Mouse (Mus musculus) embryonic fibroblast, embryonic 13.5 days (primary cell): ENCODE data around the gene Gm525. TPM values are rescaled to one million over a fixed set of nuclear protein-coding genes. Genes with fewer than 3 reads are reported as not detected.
A peak's percentile ranks its signal among the peaks of the same experiment; 100 is the strongest.

ENCODE experiments used
- H3K27ac ChIP-seq: 2 replicates; pipeline ENCODE4 v1.5.1; 2012; ENCODE audit warnings: low read length, control low read depth, inconsistent platforms; ENCODE audit not compliant: insufficient read depth
- H3K4me1 ChIP-seq: 2 replicates; pipeline ENCODE4 v1.6.1; 2011; ENCODE audit warnings: low read length; ENCODE audit not compliant: control insufficient read depth, insufficient read depth
- H3K4me3 ChIP-seq: 2 replicates; pipeline ENCODE4 v1.5.1; 2011; ENCODE audit warnings: mild to moderate bottlenecking, control low read depth, low read length; ENCODE audit not compliant: insufficient read depth
- CTCF ChIP-seq: IDR thresholded peaks from 2 replicates; pipeline ENCODE4 v1.5.1; 2011; ENCODE audit warnings: mild to moderate bottlenecking, control low read depth, low read length, moderate library complexity, borderline replicate concordance; ENCODE audit not compliant: insufficient read depth
- POLR2A ChIP-seq: IDR thresholded peaks from 2 replicates; pipeline ENCODE4 v1.6.1; 2011; ENCODE audit warnings: low read depth, mild to moderate bottlenecking, control low read depth, low read length, moderate library complexity
- polyA plus RNA-seq: library from polyadenylated mRNA; stranded (reverse); fragments of >200 nt; gene quantifications from 2 replicates; pipeline ENCODE4 v1.2.4, GENCODE M21; 2011; ENCODE audit warnings: low read depth; ENCODE audit not compliant: missing spikeins, insufficient read length

Gene Gm525
- polyA plus RNA-seq, 1 experiment, result not detected

- Histone ChIP-seq H3K4me1 (0 out of 2 replicates have a peak, but pooled peaks cover 7% of the 10 kb centered on the region), H3K27ac (no peak overlapping the region), H3K4me3 (peak overlapping the region; percentile 67)
- peak; percentile 78 for TF ChIP-seq POLR2A
- no peak for TF ChIP-seq CTCF
These were observed 13.1 kb upstream of the Gm525 start for GRCm38 (mm10) chr11:89060423-89061089.

- no peak overlapping the region for H3K4me3 ChIP-seq
- TF ChIP-seq POLR2A (no peak), CTCF (no peak)
- 0 out of 2 replicates have a peak, but pooled peaks cover 7% of the 10 kb centered on the region for H3K4me1 ChIP-seq
- no peak overlapping the region for H3K27ac ChIP-seq
These were observed 12.3 kb upstream of the Gm525 start for GRCm38 (mm10) chr11:89061362-89061761.

GRCm38 (mm10) chr11:89064312-89064711 is 9.3 kb upstream of the Gm525 start:
- Histone ChIP-seq H3K27ac (no peak overlapping the region), H3K4me3 (no peak overlapping the region), H3K4me1 (no peaks in the 10 kb centered on the region)
- TF ChIP-seq POLR2A (no peak), CTCF (no peak)

GRCm38 (mm10) chr11:89065297-89065696 is 8.3 kb upstream of the Gm525 start:
- Histone ChIP-seq H3K4me1 (no peaks in the 10 kb centered on the region), H3K27ac (no peak overlapping the region), H3K4me3 (no peak overlapping the region)
- TF ChIP-seq CTCF (no peak), POLR2A (no peak)

- Histone ChIP-seq H3K4me1 (no peaks in the 10 kb centered on the region), H3K4me3 (no peak overlapping the region), H3K27ac (no peak overlapping the region)
- TF ChIP-seq CTCF (no peak), POLR2A (no peak)
These were observed 7.5 kb upstream of the Gm525 start for GRCm38 (mm10) chr11:89066126-89066525.

- no peak within 1 kb of the TSS for H3K27ac ChIP-seq
- TF ChIP-seq CTCF (no peak), POLR2A (no peak)
- H3K4me3 ChIP-seq, result no peak within 1 kb of the TSS
- H3K4me1 ChIP-seq, result no peaks in the 10 kb centered on the region
These were observed 6.9 kb upstream of the Gm525 start, which contains the start of gene Dgke for GRCm38 (mm10) chr11:89066750-89067149. TSS of gene Dgke (minus strand) at chr11:89066850.

- Histone ChIP-seq H3K4me1 (no peaks in the 10 kb centered on the region), H3K4me3 (no peak overlapping the region), H3K27ac (no peak overlapping the region)
- TF ChIP-seq CTCF (no peak), POLR2A (no peak)
These were observed 6.3 kb upstream of the Gm525 start for GRCm38 (mm10) chr11:89067301-89067822.

GRCm38 (mm10) chr11:89067871-89068490 is 5.7 kb upstream of the Gm525 start:
- Histone ChIP-seq H3K4me3 (no peak overlapping the region), H3K27ac (no peak overlapping the region), H3K4me1 (no peaks in the 10 kb centered on the region)
- no peak for TF ChIP-seq CTCF
- TF ChIP-seq POLR2A, result no peak

GRCm38 (mm10) chr11:89068649-89069048 is 5.0 kb upstream of the Gm525 start:
- H3K4me1 ChIP-seq, result no peaks in the 10 kb centered on the region
- H3K4me3 ChIP-seq, result no peak overlapping the region
- H3K27ac ChIP-seq, result no peak overlapping the region
- TF ChIP-seq POLR2A (no peak), CTCF (no peak)

- no peaks in the 10 kb centered on the region for H3K4me1 ChIP-seq
- TF ChIP-seq POLR2A (no peak), CTCF (no peak)
- H3K4me3 ChIP-seq, result no peak overlapping the region
- H3K27ac ChIP-seq, result no peak overlapping the region
These were observed 4.3 kb upstream of the Gm525 start for GRCm38 (mm10) chr11:89069303-89069702.
